Mouse (Mus musculus): ENCODE results near the gene Nek11. TPM values are rescaled to one million over a fixed set of nuclear protein-coding genes. Genes with fewer than 3 reads are reported as not detected.

Gene Nek11
- total and polyA plus RNA-seq, 3 experiments: 0.25 TPM; not detected in 2

DNA sequence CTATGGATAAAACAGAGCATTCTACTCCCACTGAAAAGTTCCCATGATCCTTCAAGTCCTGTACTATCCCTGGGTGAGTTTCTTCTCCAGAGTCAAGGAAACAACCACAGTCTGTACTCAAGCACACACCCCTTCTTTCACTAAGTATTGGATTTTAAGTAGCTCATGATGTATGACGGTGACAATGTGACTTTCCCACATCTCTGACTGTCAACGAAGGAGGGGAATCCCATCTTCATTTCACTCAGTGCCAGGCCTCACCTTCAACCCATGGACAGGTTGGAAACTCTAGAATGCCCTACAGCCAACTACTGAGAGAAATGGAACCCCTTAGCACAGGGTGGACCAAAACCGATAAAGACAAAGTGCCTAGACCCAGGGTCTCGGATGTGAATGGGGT lies 29.1 kb downstream of the Nek11 start:
- intact Hi-C loops (cut with DNase I): no loop called here
- no peak overlapping the region for H3K27ac ChIP-seq
- no peak for DNase-seq
- no peaks in the 10 kb centered on the region for H3K79me2 ChIP-seq (replicated peaks; ENCODE audit: control insufficient read depth, insufficient read depth, low read length)
- H3K4me1 ChIP-seq (ENCODE audit: control insufficient read depth, insufficient read depth, low read length): no peaks in the 10 kb centered on the region
- no peak for TF ChIP-seq EP300 (IDR thresholded peaks at IDR 0.05; ENCODE audit: insufficient read depth, low read depth, low read length)
- TF ChIP-seq POLR2A (IDR thresholded peaks at IDR 0.05; ENCODE audit: insufficient read depth, low read depth, low read length): no peak
- TF ChIP-seq CTCF (IDR thresholded peaks at IDR 0.05): no peak
- WGBS: 86% methylated on average over 4 of the region's 4 CpGs
- no peak overlapping the region for H3K9ac ChIP-seq (ENCODE audit: low read depth, low read length)
- H3K36me3 ChIP-seq (ENCODE audit: control insufficient read depth, insufficient read depth, low read length): no peaks in the 10 kb centered on the region
- H3K27me3 ChIP-seq (ENCODE audit: control insufficient read depth, insufficient read depth, low read length): no peaks in the 10 kb centered on the region
- H3K4me3 ChIP-seq: no peak overlapping the region

GRCm38 (mm10) chr9:105363520-105364231 lies 31.6 kb downstream of the Nek11 start:
- intact Hi-C loops (cut with DNase I): no loop called here
- no peak for DNase-seq
- no peak for TF ChIP-seq EP300 (IDR thresholded peaks at IDR 0.05; ENCODE audit: insufficient read depth, low read depth, low read length)
- no peak for TF ChIP-seq POLR2A (IDR thresholded peaks at IDR 0.05; ENCODE audit: insufficient read depth, low read depth, low read length)
- TF ChIP-seq CTCF (IDR thresholded peaks at IDR 0.05): no peak
- no peak overlapping the region for H3K27ac ChIP-seq
- no peak overlapping the region for H3K9ac ChIP-seq (ENCODE audit: low read depth, low read length)
- no peaks in the 10 kb centered on the region for H3K79me2 ChIP-seq (replicated peaks; ENCODE audit: control insufficient read depth, insufficient read depth, low read length)
- H3K4me1 ChIP-seq (ENCODE audit: control insufficient read depth, insufficient read depth, low read length): no peaks in the 10 kb centered on the region
- H3K4me3 ChIP-seq: no peak overlapping the region
- H3K27me3 ChIP-seq (ENCODE audit: control insufficient read depth, insufficient read depth, low read length): no peaks in the 10 kb centered on the region
- no peaks in the 10 kb centered on the region for H3K36me3 ChIP-seq (ENCODE audit: control insufficient read depth, insufficient read depth, low read length)
- 73% methylated on average over 5 of the region's 5 CpGs for WGBS

GRCm38 (mm10) chr9:105362181-105362580 lies 33.1 kb downstream of the Nek11 start:
- no peaks in the 10 kb centered on the region for H3K36me3 ChIP-seq (ENCODE audit: control insufficient read depth, insufficient read depth, low read length)
- intact Hi-C loops (cut with DNase I): no loop called here
- H3K9ac ChIP-seq (ENCODE audit: low read depth, low read length): no peak overlapping the region
- no peaks in the 10 kb centered on the region for H3K27me3 ChIP-seq (ENCODE audit: control insufficient read depth, insufficient read depth, low read length)
- 50% methylated on average over 2 of the region's 2 CpGs for WGBS
- no peak for DNase-seq
- H3K4me1 ChIP-seq (ENCODE audit: control insufficient read depth, insufficient read depth, low read length): no peaks in the 10 kb centered on the region
- H3K4me3 ChIP-seq: no peak overlapping the region
- H3K27ac ChIP-seq: no peak overlapping the region
- no peak for TF ChIP-seq EP300 (IDR thresholded peaks at IDR 0.05; ENCODE audit: insufficient read depth, low read depth, low read length)
- no peaks in the 10 kb centered on the region for H3K79me2 ChIP-seq (replicated peaks; ENCODE audit: control insufficient read depth, insufficient read depth, low read length)

DNA sequence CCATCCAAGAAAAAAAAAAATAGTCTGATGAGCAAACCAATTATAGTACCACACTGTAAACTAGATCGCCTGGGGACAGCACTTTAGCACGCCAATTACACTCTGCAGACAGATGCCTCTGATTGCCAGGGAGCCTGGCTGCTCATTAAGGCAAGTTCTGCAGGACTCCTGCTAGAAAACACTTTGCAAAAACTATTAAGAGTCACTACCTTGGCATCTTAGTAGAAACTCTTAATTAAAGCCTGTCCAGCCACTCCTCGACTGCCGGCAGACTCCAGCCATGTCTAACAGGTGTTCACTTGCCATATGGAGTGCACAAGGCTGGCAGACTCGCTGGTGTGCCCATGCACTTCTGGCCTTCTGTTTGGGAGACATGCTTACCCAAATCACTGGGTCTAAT lies 46.3 kb downstream of the Nek11 start:
- no peak overlapping the region for H3K9ac ChIP-seq (ENCODE audit: low read depth, low read length)
- no peaks in the 10 kb centered on the region for H3K4me1 ChIP-seq (ENCODE audit: control insufficient read depth, insufficient read depth, low read length)
- H3K79me2 ChIP-seq (replicated peaks; ENCODE audit: control insufficient read depth, insufficient read depth, low read length): no peaks in the 10 kb centered on the region
- WGBS: 72% methylated on average over 5 of the region's 5 CpGs
- intact Hi-C loops (cut with DNase I): no loop called here
- TF ChIP-seq POLR2A (IDR thresholded peaks at IDR 0.05; ENCODE audit: insufficient read depth, low read depth, low read length) (no peak), CTCF (IDR thresholded peaks at IDR 0.05) (no peak), EP300 (IDR thresholded peaks at IDR 0.05; ENCODE audit: insufficient read depth, low read depth, low read length) (no peak)
- no peaks in the 10 kb centered on the region for H3K36me3 ChIP-seq (ENCODE audit: control insufficient read depth, insufficient read depth, low read length)
- no peak for DNase-seq
- H3K4me3 ChIP-seq: no peak overlapping the region
- H3K27ac ChIP-seq: no peak overlapping the region
- no peaks in the 10 kb centered on the region for H3K27me3 ChIP-seq (ENCODE audit: control insufficient read depth, insufficient read depth, low read length)

- H3K4me1 ChIP-seq (ENCODE audit: control insufficient read depth, insufficient read depth, low read length): no peaks in the 10 kb centered on the region
- WGBS: 70% methylated on average over 10 of the region's 10 CpGs
- TF ChIP-seq EP300 (IDR thresholded peaks at IDR 0.05; ENCODE audit: insufficient read depth, low read depth, low read length): no peak
- no peak for TF ChIP-seq POLR2A (IDR thresholded peaks at IDR 0.05; ENCODE audit: insufficient read depth, low read depth, low read length)
- no peak for TF ChIP-seq CTCF (IDR thresholded peaks at IDR 0.05)
- H3K27me3 ChIP-seq (ENCODE audit: control insufficient read depth, insufficient read depth, low read length): no peaks in the 10 kb centered on the region
- intact Hi-C loops (cut with DNase I): no loop called here
- H3K36me3 ChIP-seq (ENCODE audit: control insufficient read depth, insufficient read depth, low read length): no peaks in the 10 kb centered on the region
- no peak overlapping the region for H3K9ac ChIP-seq (ENCODE audit: low read depth, low read length)
- H3K4me3 ChIP-seq: no peak overlapping the region
- DNase-seq: no peak
- no peaks in the 10 kb centered on the region for H3K79me2 ChIP-seq (replicated peaks; ENCODE audit: control insufficient read depth, insufficient read depth, low read length)
- no peak overlapping the region for H3K27ac ChIP-seq
Measured at GRCm38 (mm10) chr9:105348242-105349031, 46.9 kb downstream of the Nek11 start.

- intact Hi-C loops (cut with DNase I): no loop called here
- no peak overlapping the region for H3K9ac ChIP-seq (ENCODE audit: low read depth, low read length)
- DNase-seq: no peak
- no peak overlapping the region for H3K27ac ChIP-seq
- no peaks in the 10 kb centered on the region for H3K4me1 ChIP-seq (ENCODE audit: control insufficient read depth, insufficient read depth, low read length)
- no peaks in the 10 kb centered on the region for H3K36me3 ChIP-seq (ENCODE audit: control insufficient read depth, insufficient read depth, low read length)
- no peaks in the 10 kb centered on the region for H3K27me3 ChIP-seq (ENCODE audit: control insufficient read depth, insufficient read depth, low read length)
- WGBS: 63% methylated on average over 10 of the region's 10 CpGs
- H3K79me2 ChIP-seq (replicated peaks; ENCODE audit: control insufficient read depth, insufficient read depth, low read length): no peaks in the 10 kb centered on the region
- no peak overlapping the region for H3K4me3 ChIP-seq
- no peak for TF ChIP-seq EP300 (IDR thresholded peaks at IDR 0.05; ENCODE audit: insufficient read depth, low read depth, low read length)
- no peak for TF ChIP-seq CTCF (IDR thresholded peaks at IDR 0.05)
- TF ChIP-seq POLR2A (IDR thresholded peaks at IDR 0.05; ENCODE audit: insufficient read depth, low read depth, low read length): no peak
Measured at GRCm38 (mm10) chr9:105342994-105343656, 52.2 kb downstream of the Nek11 start.

All from heart, adult 2 months (tissue).